Mouse (Mus musculus): ENCODE measurements around the gene Smim11. TPM values are rescaled to one million over a fixed set of nuclear protein-coding genes. Genes with fewer than 3 reads are reported as not detected.

The Smim11 gene
- 21.2 and 24.0 TPM in 2 replicates for polyA plus RNA-seq (2012; rRNA removed)

GRCm38 (mm10) chr16:92300649-92301411 is at the start of gene Smim11:
Gene Smim11, plus strand, starts transcription at chr16:92301286.
- whole genome bisulfite sequencing: 6% methylated on average over 32 of the region's 32 CpGs
- DNase-seq (ENCODE audit: low read depth, low spot score): peak; percentile 98

- DNase-seq (ENCODE audit: low read depth, low spot score): no peak
- WGBS: 86% methylated on average over 3 of the region's 3 CpGs
These were observed 46.8 kb upstream of the Smim11 start for GRCm38 (mm10) chr16:92254316-92254715.

GRCm38 (mm10) chr16:92267861-92268260 is 33.2 kb upstream of the Smim11 start:
- DNase-seq (ENCODE audit: low read depth, low spot score): no peak
- WGBS: 37% methylated on average over 12 of the region's 12 CpGs

- 85% methylated on average over 5 of the region's 5 CpGs for WGBS
These were observed 26.6 kb upstream of the Smim11 start for GRCm38 (mm10) chr16:92274516-92274915.

GRCm38 (mm10) chr16:92275526-92275925 is 25.6 kb upstream of the Smim11 start:
- 70% methylated on average over 4 of the region's 4 CpGs for WGBS
- no peak for DNase-seq (ENCODE audit: low read depth, low spot score)

More at GRCm38 (mm10) chr16:92274516-92274915, 26.6 kb upstream of the Smim11 start:
- DNase-seq (ENCODE audit: low read depth, low spot score): no peak

- 85% methylated on average over 5 of the region's 5 CpGs for WGBS
- DNase-seq (ENCODE audit: low read depth, low spot score): no peak
These were observed 18.4 kb upstream of the Smim11 start for GRCm38 (mm10) chr16:92282671-92283070.

- DNase-seq (ENCODE audit: low read depth, low spot score): no peak
- WGBS: 42% methylated on average over 10 of the region's 10 CpGs
These were observed 16.0 kb upstream of the Smim11 start for GRCm38 (mm10) chr16:92285068-92285467.

- DNase-seq (ENCODE audit: low read depth, low spot score): peak; percentile 56
- 8% methylated on average over 7 of the region's 7 CpGs for WGBS
These were observed 14.5 kb upstream of the Smim11 start for GRCm38 (mm10) chr16:92286609-92287008.

- DNase-seq (ENCODE audit: low read depth, low spot score): no peak
- WGBS: 77% methylated on average over 9 of the region's 9 CpGs
These were observed 12.3 kb upstream of the Smim11 start for GRCm38 (mm10) chr16:92288778-92289177.

- DNase-seq (ENCODE audit: low read depth, low spot score): no peak
These were observed 11.0 kb upstream of the Smim11 start for GRCm38 (mm10) chr16:92290045-92290444.

GRCm38 (mm10) chr16:92292101-92292500 is 9.0 kb upstream of the Smim11 start, which contains the start of gene Kcne2:
Gene Kcne2, plus strand, starts transcription at chr16:92292389.
- no peak for DNase-seq (ENCODE audit: low read depth, low spot score)
- 27% methylated on average over 10 of the region's 10 CpGs for WGBS

- WGBS: 31% methylated on average over 12 of the region's 12 CpGs
- no peak for DNase-seq (ENCODE audit: low read depth, low spot score)
These were observed 6.7 kb upstream of the Smim11 start for GRCm38 (mm10) chr16:92294267-92294970.

GRCm38 (mm10) chr16:92295328-92295727 is 5.8 kb upstream of the Smim11 start:
- 73% methylated on average over 2 of the region's 2 CpGs for WGBS
- no peak for DNase-seq (ENCODE audit: low read depth, low spot score)

- DNase-seq (ENCODE audit: low read depth, low spot score): no peak
- WGBS: under 1% methylated on average over 12 of the region's 12 CpGs
These were observed 323 bp downstream of the Smim11 start for GRCm38 (mm10) chr16:92301412-92301806.

GRCm38 (mm10) chr16:92301989-92302388 is 903 bp downstream of the Smim11 start:
- no peak for DNase-seq (ENCODE audit: low read depth, low spot score)
- WGBS: 15% methylated on average over 5 of the region's 5 CpGs

GRCm38 (mm10) chr16:92302506-92302905 is 1.4 kb downstream of the Smim11 start:
- WGBS: 44% methylated on average over 5 of the region's 5 CpGs
- no peak for DNase-seq (ENCODE audit: low read depth, low spot score)

- DNase-seq (ENCODE audit: low read depth, low spot score): no peak
These were observed 4.4 kb downstream of the Smim11 start for GRCm38 (mm10) chr16:92305519-92305918.

GRCm38 (mm10) chr16:92307947-92308346 is 6.9 kb downstream of the Smim11 start:
- WGBS: 78% methylated on average over 3 of the region's 3 CpGs
- no peak for DNase-seq (ENCODE audit: low read depth, low spot score)

More at GRCm38 (mm10) chr16:92305519-92305918, 4.4 kb downstream of the Smim11 start:
- 97% methylated on average over 2 of the region's 2 CpGs for WGBS

- WGBS: 81% methylated on average over 4 of the region's 4 CpGs
These were observed 8.0 kb downstream of the Smim11 start for GRCm38 (mm10) chr16:92309126-92309525.

GRCm38 (mm10) chr16:92313953-92314741 is 13.1 kb downstream of the Smim11 start:
- WGBS: 52% methylated on average over 13 of the region's 13 CpGs
- no peak for DNase-seq (ENCODE audit: low read depth, low spot score)

More at GRCm38 (mm10) chr16:92309126-92309525, 8.0 kb downstream of the Smim11 start:
- DNase-seq (ENCODE audit: low read depth, low spot score): no peak
